Mouse (Mus musculus): ENCODE measurements at regions not wholly inside any gene's neighbourhood (a gene's known extent, or its start where the extent isn't known, plus 50 kb on each side); places are given as distances from the start of the nearest gene placed in this dataset.

- TF ChIP-seq MAX (IDR thresholded peaks at IDR 0.05; ENCODE audit: low read length), result no peak
- TF ChIP-seq ZKSCAN1 (IDR thresholded peaks at IDR 0.05; ENCODE audit: low read depth, low read length), result no peak
- TF ChIP-seq ZMIZ1 (IDR thresholded peaks at IDR 0.05; ENCODE audit: low read depth, low read length), result no peak
- no peak for TF ChIP-seq EP300 (IDR thresholded peaks at IDR 0.05; ENCODE audit: low read depth in 1 of 2, low read length in 2 of 2)
- Histone ChIP-seq H3K4me3 (ENCODE audit: control insufficient read depth in 1 of 2, insufficient read depth in 1 of 2, low read depth in 2 of 2, low read length in 2 of 2) (no peak overlapping the region), H3K36me3 (ENCODE audit: control insufficient read depth in 1 of 2, insufficient read depth in 2 of 2, low read length in 2 of 2) (no peaks in the 10 kb centered on the region), H3K4me1 (ENCODE audit: control insufficient read depth in 1 of 2, insufficient read depth in 2 of 2, low read length in 2 of 2) (no peaks in the 10 kb centered on the region), H3K79me2 (ENCODE audit: control insufficient read depth, insufficient read depth, low read length, poor library complexity) (no peaks in the 10 kb centered on the region), H3K27ac (ENCODE audit: control insufficient read depth, low read depth, low read length) (no peak overlapping the region), H3K9ac (ENCODE audit: control insufficient read depth, low read depth, low read length, poor library complexity, severe bottlenecking) (no peak overlapping the region), H3K9me3 (replicated peaks; ENCODE audit: insufficient read depth, low read length) (no peaks in the 10 kb centered on the region), H3K27me3 (ENCODE audit: control insufficient read depth in 1 of 2, insufficient read depth in 2 of 2, low read length in 2 of 2) (no peaks in the 10 kb centered on the region; a peak in 1 of 4 replicates)
- DNase-seq (ENCODE audit: low read depth, low spot score), result no peak
Measured at GRCm38 (mm10) chr4:153288362-153288761, 194.2 kb downstream of the Ajap1 start.

- no peak overlapping the region for H3K4me3 ChIP-seq (ENCODE audit: control insufficient read depth in 1 of 2, insufficient read depth in 1 of 2, low read depth in 2 of 2, low read length in 2 of 2)
- no peak overlapping the region for H3K9ac ChIP-seq (ENCODE audit: control insufficient read depth, low read depth, low read length, poor library complexity, severe bottlenecking)
- no peaks in the 10 kb centered on the region for H3K36me3 ChIP-seq (ENCODE audit: control insufficient read depth in 1 of 2, insufficient read depth in 2 of 2, low read length in 2 of 2)
- H3K4me1 ChIP-seq (ENCODE audit: control insufficient read depth in 1 of 2, insufficient read depth in 2 of 2, low read length in 2 of 2), result no peaks in the 10 kb centered on the region
- no peaks in the 10 kb centered on the region for H3K9me3 ChIP-seq (replicated peaks; ENCODE audit: insufficient read depth, low read length)
- no peak for DNase-seq (ENCODE audit: low read depth, low spot score)
- TF ChIP-seq ZMIZ1 (IDR thresholded peaks at IDR 0.05; ENCODE audit: low read depth, low read length) (no peak), UBTF (IDR thresholded peaks at IDR 0.05; ENCODE audit: borderline replicate concordance, insufficient read depth, low read depth, low read length) (no peak), MAFK (IDR thresholded peaks at IDR 0.05; ENCODE audit: borderline replicate concordance, low read depth, low read length) (no peak), MEF2A (IDR thresholded peaks at IDR 0.05; ENCODE audit: extremely low read depth, insufficient replicate concordance, low read depth, low read length, poor library complexity, severe bottlenecking) (no peak), SIN3A (IDR thresholded peaks at IDR 0.05; ENCODE audit: low read length) (no peak), MAZ (IDR thresholded peaks at IDR 0.05; ENCODE audit: low read depth, low read length) (no peak), ELF1 (IDR thresholded peaks at IDR 0.05; ENCODE audit: low read depth, low read length) (no peak), POLR2AphosphoS5 (IDR thresholded peaks at IDR 0.05; ENCODE audit: borderline replicate concordance, low read depth, low read length) (no peak), SMC3 (IDR thresholded peaks at IDR 0.05; ENCODE audit: low read depth, low read length) (no peak), NELFE (IDR thresholded peaks at IDR 0.05; ENCODE audit: low read depth, low read length) (no peak), NRF1 (IDR thresholded peaks at IDR 0.05; ENCODE audit: insufficient read depth, low read depth, low read length, poor library complexity, severe bottlenecking) (no peak), E2F4 (IDR thresholded peaks at IDR 0.05; ENCODE audit: borderline replicate concordance, low read depth, low read length) (no peak)
- no peaks in the 10 kb centered on the region; a peak in 1 of 4 replicates for H3K27me3 ChIP-seq (ENCODE audit: control insufficient read depth in 1 of 2, insufficient read depth in 2 of 2, low read length in 2 of 2)
- no peaks in the 10 kb centered on the region for H3K79me2 ChIP-seq (ENCODE audit: control insufficient read depth, insufficient read depth, low read length, poor library complexity)
- no peak overlapping the region for H3K27ac ChIP-seq (ENCODE audit: control insufficient read depth, low read depth, low read length)
Measured at GRCm38 (mm10) chr4:153284209-153284608, 198.4 kb downstream of the Ajap1 start.
